Mouse (Mus musculus): Measurements from ENCODE around the gene Adssl1. TPM values are rescaled to one million over a fixed set of nuclear protein-coding genes. Genes with fewer than 3 reads are reported as not detected.
A peak's percentile ranks its signal among the peaks of the same experiment; 100 is the strongest.

Gene Adssl1
- polyA plus RNA-seq, 1 experiment from 2014 or later, result 4.0 TPM

GRCm38 (mm10) chr12:112679027-112679996 lies 59.5 kb downstream of the Adssl1 start:
- peaks cover 39% of the 10 kb centered on the region for H3K4me1 ChIP-seq

GRCm38 (mm10) chr12:112683351-112683750 lies 63.5 kb downstream of the Adssl1 start:
- Histone ChIP-seq H3K36me3 (replicated peaks) (0 out of 2 replicates have a peak, but pooled peaks cover 4% of the 10 kb centered on the region), H3K4me3 (no peak overlapping the region), H3K4me1 (peaks cover 16% of the 10 kb centered on the region), H3K27me3 (replicated peaks; ENCODE audit: low read depth, poor library complexity, severe bottlenecking) (peaks cover 63% of the 10 kb centered on the region), H3K9me3 (no peaks in the 10 kb centered on the region), H3K27ac (replicated peaks) (no peak overlapping the region)
- WGBS, result 66% methylated on average over 7 of the region's 7 CpGs
- DNase-seq (ENCODE audit: low spot score), result no peak

More at GRCm38 (mm10) chr12:112679027-112679996, 59.5 kb downstream of the Adssl1 start:
- H3K4me3 ChIP-seq, result peak overlapping the region; percentile 74
- DNase-seq (ENCODE audit: low spot score), result peak; percentile 71
- H3K9me3 ChIP-seq, result no peaks in the 10 kb centered on the region
- H3K36me3 ChIP-seq (replicated peaks), result 0 out of 2 replicates have a peak, but pooled peaks cover 4% of the 10 kb centered on the region
- WGBS, result 3% methylated on average over 82 of the region's 87 CpGs
- peak overlapping the region; percentile 80 for H3K27ac ChIP-seq (replicated peaks)
- H3K27me3 ChIP-seq (replicated peaks; ENCODE audit: low read depth, poor library complexity, severe bottlenecking), result peaks cover 78% of the 10 kb centered on the region

- no peak for DNase-seq (ENCODE audit: low spot score)
- Histone ChIP-seq H3K4me1 (peaks cover 15% of the 10 kb centered on the region), H3K27me3 (replicated peaks; ENCODE audit: low read depth, poor library complexity, severe bottlenecking) (peaks cover 12% of the 10 kb centered on the region), H3K36me3 (replicated peaks) (peaks cover 4% of the 10 kb centered on the region; the same call in 1 of the 2 replicates), H3K9me3 (no peaks in the 10 kb centered on the region), H3K27ac (replicated peaks) (no peak overlapping the region), H3K4me3 (no peak overlapping the region)
- 74% methylated on average over 15 of the region's 15 CpGs for WGBS
These were observed 68.6 kb downstream of the Adssl1 start for GRCm38 (mm10) chr12:112688458-112688857.

Small RNA genes within 50 kb of the gene (microRNA-seq; reads per million reads assigned to microRNA genes)
- gene Mir6939, result 1.5 reads per million

Other genes with a start within 250 kb of the Adssl1 start
- gene A530016L24Rik, start 130.6 kb upstream of the Adssl1 start, polyA plus RNA-seq (2016; fragmentation: Nextera tagmentation; extraction: Ambion mirVana), result not detected in 2 replicates
- 1.5 and 1.6 TPM in 2 replicates for gene Tmem179, start 103.3 kb upstream of the Adssl1 start, polyA plus RNA-seq (2016; fragmentation: Nextera tagmentation; extraction: Ambion mirVana)
- gene Inf2, start 31.3 kb upstream of the Adssl1 start, polyA plus RNA-seq (2016; fragmentation: Nextera tagmentation; extraction: Ambion mirVana), result 1.5 and 1.7 TPM in 2 replicates
- gene Siva1, start 24.6 kb downstream of the Adssl1 start, polyA plus RNA-seq (2016; fragmentation: Nextera tagmentation; extraction: Ambion mirVana), result 332 TPM in 2 replicates
- 47.0 and 53.4 TPM in 2 replicates for gene Akt1, start 54.8 kb downstream of the Adssl1 start, polyA plus RNA-seq (2016; fragmentation: Nextera tagmentation; extraction: Ambion mirVana)
- 4.3 and 4.5 TPM in 2 replicates for gene Zbtb42, start 58.8 kb downstream of the Adssl1 start, polyA plus RNA-seq (2016; fragmentation: Nextera tagmentation; extraction: Ambion mirVana)
- 9.7 and 10.6 TPM in 2 replicates for gene Cep170b, start 100.4 kb downstream of the Adssl1 start, polyA plus RNA-seq (2016; fragmentation: Nextera tagmentation; extraction: Ambion mirVana)
- gene Pld4, start 140.6 kb downstream of the Adssl1 start, polyA plus RNA-seq (2016; fragmentation: Nextera tagmentation; extraction: Ambion mirVana), result 3.9 and 4.6 TPM in 2 replicates
- gene Ahnak2, start 182.6 kb downstream of the Adssl1 start, polyA plus RNA-seq (2016; fragmentation: Nextera tagmentation; extraction: Ambion mirVana), result 0.04 and 0.20 TPM in 2 replicates
- 9.3 and 10.1 TPM in 2 replicates for gene Clba1, start 188.9 kb downstream of the Adssl1 start, polyA plus RNA-seq (2016; fragmentation: Nextera tagmentation; extraction: Ambion mirVana)
- 180 and 183 TPM in 2 replicates for gene Cdca4, start 209.4 kb downstream of the Adssl1 start, polyA plus RNA-seq (2016; fragmentation: Nextera tagmentation; extraction: Ambion mirVana)
- 0.30 TPM in 1 of 2 replicates, not detected in the other for gene Gpr132, start 248.2 kb downstream of the Adssl1 start, polyA plus RNA-seq (2016; fragmentation: Nextera tagmentation; extraction: Ambion mirVana)

Measured in embryonic facial prominence, embryonic 10.5 days (tissue).